Mouse (Mus musculus) adrenal gland, postnatal 10 days (tissue): Measurements from ENCODE around the gene Xrcc4. TPM values are rescaled to one million over a fixed set of nuclear protein-coding genes. Genes with fewer than 3 reads are reported as not detected.

Source experiments
- DNase-seq: peaks from one replicate; pipeline ENCODE4 v3.0.0; 2021; ENCODE audit warnings: mixed read lengths
- total RNA-seq, 2 experiments: library from RNA; stranded (reverse); gene quantifications; 2 replicates each; pipeline ENCODE4 v1.2.3; 2021

The Xrcc4 gene
- total RNA-seq, 2 experiments from 2014 or later = 12.2 to 13.7 TPM

DNA sequence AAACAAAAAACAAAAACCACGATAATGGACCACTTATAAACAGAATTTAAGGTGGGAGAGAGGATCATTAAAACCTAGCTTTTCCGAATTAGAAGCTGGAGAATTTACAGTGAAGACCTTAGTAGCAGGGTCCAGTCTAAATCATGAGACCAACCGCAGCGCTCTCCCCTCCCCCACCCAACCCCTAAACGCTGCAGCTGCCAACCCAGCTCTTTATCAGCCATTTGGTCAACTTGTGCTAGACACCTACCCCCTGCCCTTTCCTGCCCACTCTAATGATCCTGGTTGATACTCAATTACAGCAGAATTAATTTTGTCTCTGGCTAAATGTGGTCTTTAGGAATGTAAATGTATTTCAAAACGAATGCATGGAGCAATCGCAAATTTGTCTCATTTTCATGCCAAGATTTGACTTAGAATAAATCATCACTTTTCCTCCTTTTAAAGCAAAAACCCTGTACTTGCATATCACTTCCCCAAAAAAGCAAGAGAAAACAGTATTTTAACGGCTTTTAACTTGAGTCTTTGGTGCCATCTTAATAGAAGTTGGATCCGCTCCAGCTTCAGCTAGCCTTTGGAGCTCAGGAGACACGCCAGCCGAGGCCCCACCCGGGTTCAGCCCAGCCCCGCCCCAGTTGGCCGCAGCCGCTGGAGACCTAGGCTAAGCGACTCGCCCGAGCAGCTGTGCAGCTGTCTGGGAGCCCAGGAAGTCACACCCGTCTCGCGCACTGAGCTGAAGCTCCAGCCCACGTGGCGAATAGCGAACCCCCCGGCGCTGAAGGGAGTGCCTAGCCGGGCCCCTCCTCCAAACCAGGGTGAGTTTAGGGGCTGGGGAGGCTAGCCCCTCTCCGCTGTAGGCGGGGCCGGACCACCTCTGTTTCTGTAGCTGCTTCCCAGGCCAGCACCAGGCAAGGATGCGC lies 350.4 kb downstream of the Xrcc4 start:
- DNase-seq = peak; percentile 88

DNA sequence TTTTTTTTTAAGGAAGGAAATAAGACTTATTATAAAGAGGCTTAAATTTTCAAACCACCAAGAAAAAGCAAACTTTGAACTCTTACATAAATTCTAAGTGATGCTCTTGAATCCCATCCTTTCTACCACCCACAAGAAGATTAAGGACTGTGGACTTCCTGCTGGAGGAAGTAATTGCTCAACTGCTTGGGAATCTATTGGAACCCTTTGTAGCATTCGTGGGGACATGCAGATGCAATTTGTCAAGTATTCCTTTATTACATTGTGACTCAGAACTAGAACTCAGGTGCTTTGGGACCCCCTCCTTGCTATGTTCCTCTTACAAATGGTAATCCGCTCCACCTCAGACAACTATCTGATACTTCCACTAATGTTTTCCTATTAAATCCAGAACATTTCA lies 351.1 kb downstream of the Xrcc4 start:
- no peak for DNase-seq

GRCm38 (mm10) chr13:89735111-89735510 lies 354.3 kb downstream of the Xrcc4 start:
- DNase-seq = no peak

DNA sequence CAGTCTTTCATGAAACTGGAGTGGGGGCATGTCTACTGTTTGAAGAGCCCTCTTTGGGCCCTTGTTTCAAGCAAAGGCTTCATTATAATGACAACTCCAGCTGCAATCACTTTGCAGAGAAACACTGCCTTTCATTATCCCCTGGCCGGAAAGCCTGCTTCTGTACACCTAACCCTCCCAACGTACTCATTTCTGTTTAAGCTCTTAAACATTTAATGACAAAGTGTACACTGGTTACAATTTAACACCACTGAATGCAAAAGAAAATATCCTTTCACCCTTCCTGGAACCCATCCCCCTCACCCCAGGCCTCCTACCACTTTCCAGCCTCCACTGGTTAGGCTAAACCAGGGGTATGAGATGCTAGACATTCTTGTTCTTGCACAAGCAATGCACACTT lies 362.9 kb downstream of the Xrcc4 start:
- no peak for DNase-seq

Other genes with a start within 250 kb of the Xrcc4 start
- 10 to 100 TPM; 17.8 to 18.7 TPM for gene Tmem167, start 485 bp downstream of the Xrcc4 start, total RNA-seq